Mouse (Mus musculus): ENCODE measurements around the gene Vav1. TPM values are rescaled to one million over a fixed set of nuclear protein-coding genes. Genes with fewer than 3 reads are reported as not detected.

Vav1 gene
- polyA plus RNA-seq, 1 experiment = 3.1 TPM

GRCm38 (mm10) chr17:57335673-57336303, 56.9 kb downstream of the Vav1 start:
- DNase-seq (ENCODE audit: low read depth) = no peak

- DNase-seq (ENCODE audit: low read depth) = no peak
These were observed 59.1 kb downstream of the Vav1 start for GRCm38 (mm10) chr17:57337996-57338395.

GRCm38 (mm10) chr17:57339298-57339697, 60.4 kb downstream of the Vav1 start:
- no peak for DNase-seq (ENCODE audit: low read depth)

- DNase-seq (ENCODE audit: low read depth) = no peak
These were observed 62.7 kb downstream of the Vav1 start for GRCm38 (mm10) chr17:57341568-57341967.

GRCm38 (mm10) chr17:57344029-57344707, 65.3 kb downstream of the Vav1 start:
- no peak for DNase-seq (ENCODE audit: low read depth)

GRCm38 (mm10) chr17:57347017-57347416, 68.1 kb downstream of the Vav1 start:
- DNase-seq (ENCODE audit: low read depth) = no peak

GRCm38 (mm10) chr17:57347781-57348180, 68.9 kb downstream of the Vav1 start:
- peak; percentile 42 for DNase-seq (ENCODE audit: low read depth)

GRCm38 (mm10) chr17:57349067-57349466, 70.2 kb downstream of the Vav1 start:
- no peak for DNase-seq (ENCODE audit: low read depth)

GRCm38 (mm10) chr17:57350212-57350611, 71.3 kb downstream of the Vav1 start:
- DNase-seq (ENCODE audit: low read depth) = no peak

GRCm38 (mm10) chr17:57351107-57351506, 72.2 kb downstream of the Vav1 start:
- DNase-seq (ENCODE audit: low read depth) = no peak

GRCm38 (mm10) chr17:57358441-57358840, 79.5 kb downstream of the Vav1 start, which contains the start of gene Adgre1:
Adgre1 (plus strand) TSS chr17:57358691.
- DNase-seq (ENCODE audit: low read depth) = no peak

GRCm38 (mm10) chr17:57359485-57360241, 80.8 kb downstream of the Vav1 start:
- DNase-seq (ENCODE audit: low read depth) = no peak

Other genes starting within 250 kb of the Vav1 start
- 44.9 and 61.6 TPM in 2 replicates for gene Khsrp, start 247.6 kb upstream of the Vav1 start, polyA plus RNA-seq (2012; rRNA removed)
- 0.12 and 0.29 TPM in 2 replicates for gene Slc25a41, start 237.4 kb upstream of the Vav1 start, polyA plus RNA-seq (2012; rRNA removed)
- 38.7 and 47.6 TPM in 2 replicates for gene Crb3, start 220.0 kb upstream of the Vav1 start, polyA plus RNA-seq (2012; rRNA removed)
- gene Slc25a23, start 219.2 kb upstream of the Vav1 start, polyA plus RNA-seq (2012; rRNA removed) = 49.0 and 61.9 TPM in 2 replicates
- 5.0 and 5.4 TPM in 2 replicates for gene Dennd1c, start 200.6 kb upstream of the Vav1 start, polyA plus RNA-seq (2012; rRNA removed)
- gene Tubb4a, start 191.3 kb upstream of the Vav1 start, polyA plus RNA-seq (2012; rRNA removed) = 2.5 and 4.3 TPM in 2 replicates
- gene Tnfsf9, start 173.8 kb upstream of the Vav1 start, polyA plus RNA-seq (2012; rRNA removed) = 0.55 and 0.58 TPM in 2 replicates
- gene Cd70, start 129.3 kb upstream of the Vav1 start, polyA plus RNA-seq (2012; rRNA removed) = not detected in 2 replicates
- gene Tnfsf14, start 84.9 kb upstream of the Vav1 start, polyA plus RNA-seq (2012; rRNA removed) = 0.24 and 0.32 TPM in 2 replicates
- gene C3, start 51.0 kb upstream of the Vav1 start, polyA plus RNA-seq (2012; rRNA removed) = 194 and 273 TPM in 2 replicates
- 77.8 and 78.2 TPM in 2 replicates for gene Gpr108, start 30.7 kb upstream of the Vav1 start, polyA plus RNA-seq (2012; rRNA removed)
- gene Trip10, start 29.6 kb upstream of the Vav1 start, polyA plus RNA-seq (2012; rRNA removed) = 27.5 and 33.1 TPM in 2 replicates
- gene Adgre1, start 79.6 kb downstream of the Vav1 start, polyA plus RNA-seq (2012; rRNA removed) = 21.6 and 22.2 TPM in 2 replicates

Measured in gonadal fat pad, adult 2 months (tissue).